Mouse (Mus musculus): ENCODE data around the gene Rock2.

Rock2 gene

GRCm38 (mm10) chr12:16898221-16898620 lies 3.5 kb downstream of the Rock2 start:
- no peak for DNase-seq (ENCODE audit: extremely low spot score, low read depth, low spot score)

DNA sequence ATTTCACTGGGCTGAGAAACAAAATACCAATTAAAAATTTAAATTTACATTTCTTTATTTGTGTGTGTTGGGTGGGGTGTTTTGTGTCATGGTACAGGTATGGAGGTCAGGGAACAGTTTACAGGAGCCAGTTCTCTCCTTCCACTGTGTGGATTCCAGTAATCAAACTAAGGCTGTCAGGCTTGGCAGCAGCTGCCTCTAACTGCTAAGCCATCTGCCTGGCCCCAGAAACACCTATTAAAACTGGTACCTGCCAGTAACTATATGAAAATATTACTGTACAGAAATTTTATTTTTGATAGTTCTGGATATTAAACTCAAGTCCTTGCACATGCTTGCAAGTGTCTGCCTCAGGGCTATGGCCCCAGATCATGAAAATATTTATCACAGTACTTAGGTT lies 4.1 kb downstream of the Rock2 start:
- no peak for DNase-seq (ENCODE audit: extremely low spot score, low read depth, low spot score)

GRCm38 (mm10) chr12:16900625-16901222 lies 6.0 kb downstream of the Rock2 start:
- no peak for DNase-seq (ENCODE audit: extremely low spot score, low read depth, low spot score)

GRCm38 (mm10) chr12:16903949-16904635 lies 9.4 kb downstream of the Rock2 start:
- no peak for DNase-seq (ENCODE audit: extremely low spot score, low read depth, low spot score)

GRCm38 (mm10) chr12:16907282-16907846 lies 12.7 kb downstream of the Rock2 start:
- DNase-seq (ENCODE audit: extremely low spot score, low read depth, low spot score): no peak

DNA sequence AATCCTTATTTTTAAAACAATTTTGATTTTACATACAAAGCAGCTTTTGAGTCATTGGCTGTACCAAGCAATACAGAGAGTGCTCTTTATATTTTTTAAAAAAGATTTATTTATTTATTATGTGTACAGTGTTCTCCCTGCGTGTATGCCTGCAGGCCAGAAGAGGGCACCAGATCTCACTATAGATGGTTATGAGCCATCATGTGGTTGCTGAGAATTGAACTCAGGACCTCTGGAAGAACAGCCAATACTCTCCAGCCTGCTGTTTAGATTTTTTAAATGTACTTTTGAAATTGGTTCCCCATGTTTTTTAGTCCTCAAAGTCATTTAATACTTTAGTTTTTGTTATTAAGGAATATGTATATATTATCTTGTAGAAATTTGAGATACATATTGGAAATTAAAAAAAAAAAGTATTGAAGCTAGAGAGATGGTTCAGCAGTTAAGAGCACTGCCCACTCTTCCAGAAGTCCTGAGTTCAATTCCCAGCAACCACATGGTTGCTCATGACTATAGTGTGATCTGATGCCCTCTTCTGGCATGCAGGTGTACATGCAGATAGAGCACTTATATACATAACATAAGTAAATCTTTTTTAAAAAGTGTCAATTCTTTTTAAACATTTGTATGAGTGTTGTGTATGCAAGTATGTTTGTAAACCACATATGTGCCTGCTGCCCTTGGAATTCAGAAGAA lies 13.4 kb downstream of the Rock2 start:
- DNase-seq (ENCODE audit: extremely low spot score, low read depth, low spot score): no peak

DNA sequence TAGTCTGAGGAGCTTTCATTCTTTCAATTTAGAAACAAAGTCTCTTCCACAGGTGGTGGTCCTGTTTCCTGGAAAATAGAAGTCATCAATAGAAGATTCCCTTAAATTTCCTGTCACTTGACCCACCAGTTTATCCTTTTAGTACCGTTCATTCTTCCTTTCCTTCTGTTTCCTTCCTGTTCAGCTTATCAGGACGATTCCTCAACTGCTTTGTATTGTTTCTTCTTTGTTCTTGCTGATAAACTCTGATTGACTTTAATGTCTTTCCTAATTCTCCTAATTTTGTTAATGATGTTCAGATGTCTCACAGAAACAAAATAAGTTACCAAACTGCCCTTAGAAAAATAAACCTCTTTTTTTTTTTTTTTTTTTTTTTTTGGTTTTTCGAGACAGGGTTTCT lies 16.8 kb downstream of the Rock2 start:
- no peak for DNase-seq (ENCODE audit: extremely low spot score, low read depth, low spot score)

DNA sequence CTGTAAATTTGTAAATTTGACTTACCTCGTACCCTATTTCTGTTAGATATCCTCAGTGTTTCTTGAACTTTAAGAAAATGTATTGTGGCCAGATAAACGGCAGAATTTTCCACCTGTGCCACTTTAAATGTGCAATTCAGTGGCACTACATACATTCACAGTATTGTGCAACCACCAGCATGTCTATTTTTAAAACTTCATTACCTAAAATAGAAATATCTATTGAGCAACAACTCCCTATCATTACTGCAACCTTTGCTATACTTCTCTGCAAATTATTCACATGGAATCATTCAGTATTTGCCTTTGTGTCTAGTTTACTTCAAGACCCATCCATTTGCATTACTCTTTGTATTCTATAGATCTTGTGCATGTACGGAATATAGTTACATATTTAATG lies 17.9 kb downstream of the Rock2 start:
- DNase-seq (ENCODE audit: extremely low spot score, low read depth, low spot score): no peak

DNA sequence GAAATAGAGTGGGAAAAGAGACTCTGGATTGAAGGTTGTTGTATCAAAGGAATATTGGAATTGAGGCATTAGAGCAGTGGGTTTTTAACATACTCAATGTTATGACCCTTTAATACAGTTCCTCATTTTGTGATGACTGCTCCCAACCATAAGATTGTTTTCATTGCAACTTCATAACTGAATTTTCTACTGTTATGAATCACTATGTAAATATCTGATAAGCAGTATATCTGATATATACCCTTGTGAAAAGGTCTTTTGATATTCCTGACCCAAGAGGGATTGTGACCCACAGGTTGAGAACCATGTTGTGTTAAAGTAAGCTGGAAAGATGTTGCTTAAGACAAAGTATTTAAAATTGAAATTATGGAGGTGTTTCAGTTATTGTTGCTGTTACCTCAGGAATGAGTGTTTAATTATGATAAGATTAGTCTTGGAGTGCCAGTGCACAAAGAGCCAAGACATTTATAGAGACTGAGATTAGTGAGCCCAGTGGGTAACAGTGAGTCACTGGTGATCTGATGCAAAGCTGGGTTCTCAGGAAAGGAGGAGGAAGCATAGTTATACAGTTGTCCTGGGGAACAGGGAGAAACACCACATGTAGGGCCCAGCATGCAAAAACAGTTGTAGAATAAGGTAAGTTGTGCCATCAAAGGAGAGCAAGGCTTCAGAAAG lies 25.6 kb downstream of the Rock2 start:
- no peak for DNase-seq (ENCODE audit: extremely low spot score, low read depth, low spot score)

DNA sequence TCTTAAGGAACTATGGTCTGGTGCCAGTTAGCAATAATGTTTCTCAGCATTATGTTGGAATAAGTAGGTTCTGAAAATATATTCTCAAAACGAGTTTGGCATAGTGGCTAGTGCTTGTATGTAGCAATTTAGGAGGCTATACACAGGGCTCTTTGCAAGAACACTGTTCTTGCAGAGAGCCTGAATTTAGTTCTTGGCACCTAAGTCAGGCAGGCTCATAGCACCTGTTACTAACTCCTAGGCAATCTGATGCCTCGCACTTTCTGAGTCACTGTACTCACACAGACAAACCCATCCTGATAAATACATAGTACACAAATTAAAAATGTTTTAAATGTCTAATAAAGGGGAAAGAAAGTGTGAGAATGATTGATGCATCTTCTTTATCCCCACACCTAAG lies 33.2 kb downstream of the Rock2 start:
- DNase-seq (ENCODE audit: extremely low spot score, low read depth, low spot score): no peak

DNA sequence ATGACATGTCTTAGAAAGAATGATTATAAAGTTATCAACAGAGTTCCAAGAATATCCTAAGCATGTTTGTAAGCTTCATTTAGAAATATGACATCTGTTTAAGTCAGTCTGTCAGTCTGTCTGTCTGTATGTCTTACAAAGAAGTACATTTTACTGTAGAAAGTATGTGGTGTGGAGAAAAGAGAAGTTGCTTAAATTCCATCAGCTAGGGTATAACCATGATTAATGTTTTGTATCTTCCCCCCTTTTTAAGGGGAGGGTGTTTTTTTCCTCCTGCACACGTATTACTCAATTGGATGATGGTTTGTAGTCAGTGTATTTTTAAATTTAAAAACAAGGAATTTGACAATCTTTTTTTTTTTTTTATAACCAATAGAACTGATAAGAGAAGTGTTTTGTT lies 39.7 kb downstream of the Rock2 start:
- DNase-seq (ENCODE audit: extremely low spot score, low read depth, low spot score): no peak

DNA sequence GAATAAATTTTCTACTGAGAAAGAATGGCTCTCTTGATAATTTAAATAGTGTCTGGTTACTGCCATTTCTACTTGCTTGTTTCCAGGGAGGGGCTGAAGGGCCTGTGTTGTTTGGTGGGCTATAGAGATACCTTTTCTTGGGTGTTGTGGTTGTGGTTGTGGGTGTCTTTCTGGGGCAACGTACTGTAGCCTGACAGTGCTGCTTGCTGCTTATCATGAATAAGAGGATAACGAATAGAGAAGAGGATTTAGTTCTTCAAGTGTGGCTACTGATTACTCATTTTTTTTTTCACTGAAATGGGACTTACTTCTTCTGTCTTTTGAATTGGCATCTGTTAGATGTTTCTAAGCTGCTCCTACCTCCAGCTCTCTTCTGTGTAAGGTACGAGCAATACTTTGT lies 47.3 kb downstream of the Rock2 start:
- no peak for DNase-seq (ENCODE audit: extremely low spot score, low read depth, low spot score)

GRCm38 (mm10) chr12:16948239-16948638 lies 53.5 kb downstream of the Rock2 start:
- no peak for DNase-seq (ENCODE audit: extremely low spot score, low read depth, low spot score)

DNA sequence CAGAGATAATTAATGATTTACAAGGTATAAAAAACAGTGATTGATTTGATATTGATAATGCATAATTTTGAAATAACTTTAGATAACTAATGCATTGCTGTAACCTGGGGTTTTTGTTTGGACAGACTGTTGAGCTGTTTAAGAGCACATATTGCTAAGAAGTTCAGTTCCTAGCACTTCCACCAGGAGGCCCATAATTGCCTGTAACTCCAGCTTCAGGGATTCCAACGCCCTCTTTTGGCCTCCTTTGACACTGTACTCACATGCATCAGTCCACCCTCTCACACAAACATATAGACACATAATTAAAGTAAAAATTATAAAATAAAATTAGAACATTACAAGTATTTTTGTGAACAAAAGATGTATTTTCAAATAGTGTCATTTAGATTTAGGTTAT lies 64.2 kb downstream of the Rock2 start:
- no peak for DNase-seq (ENCODE audit: extremely low spot score, low read depth, low spot score)

GRCm38 (mm10) chr12:16963354-16963753 lies 68.7 kb downstream of the Rock2 start:
- no peak for DNase-seq (ENCODE audit: extremely low spot score, low read depth, low spot score)

GRCm38 (mm10) chr12:16966811-16967210 lies 72.1 kb downstream of the Rock2 start:
- no peak for DNase-seq (ENCODE audit: extremely low spot score, low read depth, low spot score)

DNA sequence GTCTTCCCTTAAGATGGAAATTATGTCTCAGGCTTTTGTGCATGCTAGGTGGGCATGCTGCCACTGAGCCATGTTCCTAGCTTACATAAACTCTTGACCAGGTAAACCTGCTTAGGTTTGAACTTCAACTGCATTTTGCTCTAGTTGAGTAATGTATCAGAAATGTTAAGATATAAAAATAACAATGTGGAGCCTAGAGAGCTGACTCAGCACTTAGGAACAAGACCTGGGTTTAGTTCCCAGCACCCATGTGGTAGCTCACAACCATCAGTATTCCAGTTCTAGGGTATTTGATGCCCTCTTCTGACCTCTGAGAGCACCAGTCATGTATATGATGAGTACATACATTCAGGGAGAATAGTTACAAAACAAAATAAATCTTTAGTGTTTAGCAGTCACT lies 82.4 kb downstream of the Rock2 start:
- no peak for DNase-seq (ENCODE audit: extremely low spot score, low read depth, low spot score)

GRCm38 (mm10) chr12:16985778-16986177 lies 91.1 kb downstream of the Rock2 start:
- no peak for DNase-seq (ENCODE audit: extremely low spot score, low read depth, low spot score)

- no peak for DNase-seq (ENCODE audit: extremely low spot score, low read depth, low spot score)
These were observed 96.7 kb downstream of the Rock2 start for GRCm38 (mm10) chr12:16991376-16991775.

GRCm38 (mm10) chr12:16992355-16992754 lies 97.7 kb downstream of the Rock2 start:
- no peak for DNase-seq (ENCODE audit: extremely low spot score, low read depth, low spot score)

DNA sequence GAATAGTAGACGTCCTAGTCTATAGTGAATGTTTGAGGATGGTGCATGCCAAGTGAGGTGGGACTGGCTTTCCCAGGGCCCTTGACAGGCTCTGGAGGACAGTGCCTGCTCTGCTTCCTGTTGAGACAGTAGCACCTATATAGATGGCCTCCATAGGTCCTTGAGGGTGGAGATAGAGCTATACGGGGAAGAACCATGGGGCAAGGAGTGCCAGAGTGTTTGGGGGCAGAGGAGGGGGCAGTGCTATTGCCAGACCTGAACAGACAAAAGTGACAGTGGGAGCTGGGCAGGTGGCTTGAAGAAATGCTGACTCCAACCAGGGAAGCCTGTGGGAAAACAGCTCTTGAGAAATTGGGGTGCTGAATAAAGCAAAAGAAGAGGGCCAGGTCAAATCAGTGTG lies 99.6 kb downstream of the Rock2 start:
- DNase-seq (ENCODE audit: extremely low spot score, low read depth, low spot score): no peak

DNA sequence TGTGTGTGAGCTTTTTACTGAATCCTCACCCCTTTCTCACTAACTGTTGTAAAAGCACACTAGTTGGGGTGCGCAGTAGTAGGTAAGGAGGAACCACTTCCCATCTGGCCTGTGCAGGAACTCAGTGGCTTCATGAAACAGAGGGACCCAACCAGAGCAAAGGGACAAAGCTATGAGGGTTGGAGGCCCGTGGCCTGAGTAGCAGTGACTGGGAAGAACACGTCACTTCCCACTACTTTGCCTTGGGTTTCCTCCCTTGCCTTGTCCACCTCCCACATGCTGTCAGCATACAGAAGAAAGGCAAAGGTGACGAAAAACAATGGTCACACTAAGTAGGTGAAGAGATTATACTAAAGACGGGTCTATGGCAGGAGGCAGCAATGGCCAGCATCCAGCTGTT lies 101.6 kb downstream of the Rock2 start:
- DNase-seq (ENCODE audit: extremely low spot score, low read depth, low spot score): no peak

Data from hindlimb bud, embryonic 11.5 days (tissue).